Mouse (Mus musculus): ENCODE results near the gene Mccc1.

The Mccc1 gene

DNA sequence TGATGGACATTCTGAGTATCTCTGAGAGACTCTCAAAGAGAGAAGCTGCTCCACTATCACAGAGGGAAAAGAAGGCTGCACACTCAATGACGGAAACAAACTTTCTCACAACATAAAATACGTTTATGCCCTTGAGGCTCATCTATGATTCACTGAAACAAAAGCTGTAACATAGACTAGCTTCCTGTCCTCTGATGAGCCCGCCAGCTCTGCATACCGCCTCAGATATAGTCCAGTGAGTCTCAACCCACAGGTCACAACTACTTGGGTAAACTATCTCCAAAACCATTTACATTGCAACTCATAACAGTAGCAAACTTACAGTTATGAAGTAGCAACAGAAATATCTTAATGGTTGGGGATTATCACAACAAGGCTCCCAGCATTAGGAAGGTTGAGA is 78.0 kb downstream of the Mccc1 start:
- no peak for DNase-seq (ENCODE audit: low read depth, low spot score)

DNA sequence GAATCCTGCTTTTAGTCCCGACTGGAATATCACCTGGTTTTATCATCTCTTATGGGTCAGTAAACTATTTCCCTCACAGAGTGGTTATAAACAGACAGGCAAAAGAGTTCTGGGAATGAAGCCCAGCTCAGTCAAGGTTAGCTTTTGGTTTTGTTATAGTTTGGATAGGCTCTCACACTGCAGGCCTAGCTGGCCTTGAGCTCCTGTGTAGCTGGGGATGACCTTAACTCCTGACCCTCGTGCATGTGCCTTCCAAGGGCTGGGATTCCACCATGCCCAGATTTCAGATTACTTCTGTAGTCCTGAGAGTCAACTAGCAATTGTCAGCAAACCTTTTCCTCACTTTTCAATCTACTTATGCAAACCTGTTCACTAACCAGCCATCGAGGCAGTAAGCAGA is 82.2 kb downstream of the Mccc1 start:
- DNase-seq (ENCODE audit: low read depth, low spot score) = no peak

Data from WW6 (cell line).